Mouse (Mus musculus) brain, adult 2 months (tissue): ENCODE measurements at regions not wholly inside any gene's neighbourhood (a gene's known extent, or its start where the extent isn't known, plus 50 kb on each side); places are given as distances from the start of the nearest gene placed in this dataset.
"Not testable (repeated sequence)": the region's sequence is repeated elsewhere in the genome, so short reads cannot be mapped to it uniquely, and the experiment has no call there.

ENCODE experiments used
- DNase-seq: peaks from one replicate; pipeline ENCODE4 v3.0.0; 2011; ENCODE audit warnings: low read depth, low spot score

DNA sequence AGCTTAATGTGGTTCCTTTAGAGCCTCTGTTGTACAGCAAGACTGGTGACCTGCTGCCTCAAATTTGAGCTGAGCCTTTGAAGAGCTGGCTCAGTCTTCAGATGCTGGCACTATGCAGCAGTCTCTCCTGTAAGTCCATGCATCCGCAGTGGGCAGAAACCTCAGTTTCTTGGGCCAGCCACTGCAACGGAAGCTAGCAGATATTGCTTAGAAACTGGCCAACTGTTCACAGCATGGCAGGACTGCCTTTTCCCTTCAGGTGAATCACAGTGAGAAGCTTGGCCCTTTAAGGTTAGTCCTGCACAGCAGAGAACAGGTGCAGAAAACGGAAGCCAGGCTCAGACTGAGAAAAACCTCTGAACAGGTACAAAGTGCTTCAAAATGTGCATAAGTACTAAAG, 1976.8 kb upstream of the G6pd2 start:
- DNase-seq = peak; percentile 2

DNA sequence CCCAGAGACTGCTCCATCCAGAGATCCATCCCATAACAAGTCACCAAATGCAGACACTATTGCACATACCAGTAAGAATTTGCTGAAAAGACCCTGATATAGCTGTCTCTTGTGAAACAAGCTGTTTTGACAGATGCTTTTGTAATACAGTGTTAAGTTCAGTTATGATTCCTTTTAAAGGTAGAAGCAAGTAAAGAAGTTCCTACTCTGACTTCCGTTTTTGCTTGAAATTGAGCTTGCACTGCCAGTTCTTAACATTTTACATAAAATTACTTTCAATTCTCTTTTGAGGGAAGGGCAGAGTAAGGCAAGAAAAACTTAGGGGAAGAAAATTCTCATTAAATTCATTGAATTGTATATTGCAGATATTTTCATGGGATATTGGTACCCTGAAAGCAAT, 1962.9 kb upstream of the G6pd2 start:
- no peak for DNase-seq

DNA sequence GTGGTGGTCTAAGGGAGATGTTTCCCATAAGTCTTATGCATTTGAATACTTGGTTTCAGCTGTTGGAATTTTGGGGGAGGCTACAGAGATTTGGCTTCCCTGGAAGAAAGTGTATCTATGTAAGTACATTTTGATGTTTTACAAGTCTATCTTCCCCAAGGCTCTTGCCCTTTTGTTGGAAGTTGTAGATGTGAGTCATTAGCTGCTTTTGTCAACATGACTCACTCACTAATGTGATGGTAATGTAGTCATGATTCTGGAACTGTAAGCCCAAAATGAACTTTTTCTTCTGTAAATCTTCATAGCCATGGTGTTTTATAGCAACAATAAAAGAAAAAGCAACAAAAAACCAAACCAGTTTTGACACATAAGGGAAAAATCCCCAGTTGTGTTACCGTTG, 1961.0 kb upstream of the G6pd2 start:
- DNase-seq = peak; percentile 60

DNA sequence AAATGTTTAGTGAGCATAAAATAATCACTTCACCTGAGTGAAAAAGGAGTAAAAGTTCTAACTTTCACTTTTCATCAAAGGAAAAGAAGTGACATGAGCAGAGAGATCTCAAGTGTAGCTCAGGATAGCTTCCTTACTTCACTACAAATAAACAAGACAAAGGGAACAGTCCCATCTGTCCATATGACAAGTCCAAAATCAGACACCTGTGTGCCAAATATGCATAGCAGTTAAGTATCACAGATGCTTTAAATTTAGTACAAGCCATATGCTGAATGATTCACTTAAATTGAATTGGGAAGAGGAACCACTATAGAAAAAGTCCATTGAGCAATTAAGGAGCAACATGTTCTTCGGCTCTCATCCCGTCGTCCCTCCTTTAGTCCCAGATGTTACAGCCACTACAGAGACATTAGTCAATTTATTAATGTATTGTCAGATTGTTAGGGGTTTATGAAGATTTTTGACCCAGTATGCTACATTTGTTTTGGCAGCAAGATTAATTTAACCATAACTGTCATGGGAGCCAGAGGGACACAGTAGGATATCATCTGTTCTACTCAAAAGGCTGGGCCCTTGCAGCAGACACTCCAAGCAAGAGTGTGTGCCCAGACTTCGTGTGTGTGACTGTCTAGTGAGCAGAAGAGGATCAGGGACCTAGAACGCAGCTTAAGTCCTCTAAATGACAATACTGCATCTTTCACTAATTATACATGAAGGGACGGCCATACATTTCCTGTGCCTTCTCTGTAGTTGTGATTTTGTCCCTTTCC, 1914.5 kb upstream of the G6pd2 start:
- peak; percentile 67 for DNase-seq

- no peak for DNase-seq
Observed at GRCm38 (mm10) chr5:59921910-59922309, 1886.7 kb upstream of the G6pd2 start.

DNA sequence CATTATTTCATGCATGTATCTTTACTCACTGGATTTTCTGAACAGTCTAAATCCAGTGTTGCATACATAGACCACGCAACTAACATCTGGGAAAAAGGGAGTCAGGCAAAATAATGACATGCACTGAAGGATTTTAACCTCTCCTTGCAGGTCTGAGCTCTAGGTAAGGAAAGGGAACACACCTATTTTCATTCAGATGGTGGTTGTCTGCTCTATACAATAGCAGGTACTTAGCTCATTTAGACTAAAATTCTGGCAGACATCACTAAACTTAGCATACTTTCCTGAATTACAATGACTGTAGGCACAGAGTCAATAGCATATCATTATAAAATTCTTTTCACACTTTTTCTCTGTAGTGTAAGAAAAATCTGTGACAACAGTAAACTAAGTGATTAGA, 1867.8 kb upstream of the G6pd2 start:
- no peak for DNase-seq

DNA sequence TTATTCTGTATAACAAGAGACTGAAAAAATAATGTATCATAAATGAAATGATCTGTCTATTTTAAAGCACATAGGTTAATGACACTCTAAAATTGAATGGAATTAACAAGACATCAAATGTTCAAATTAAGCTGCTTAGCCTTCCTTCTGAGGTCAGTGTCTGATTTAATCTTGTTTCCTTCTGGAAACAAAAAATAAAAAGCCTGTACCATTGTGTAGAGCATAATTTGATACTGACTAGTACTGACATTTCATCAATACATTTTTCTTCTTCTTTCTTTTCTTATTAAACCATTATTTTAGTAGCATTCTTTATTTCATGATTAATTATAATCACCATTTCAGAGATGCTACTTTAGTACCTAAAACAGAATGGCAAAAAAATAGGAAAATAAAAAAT, 1862.9 kb upstream of the G6pd2 start:
- DNase-seq = no peak

DNA sequence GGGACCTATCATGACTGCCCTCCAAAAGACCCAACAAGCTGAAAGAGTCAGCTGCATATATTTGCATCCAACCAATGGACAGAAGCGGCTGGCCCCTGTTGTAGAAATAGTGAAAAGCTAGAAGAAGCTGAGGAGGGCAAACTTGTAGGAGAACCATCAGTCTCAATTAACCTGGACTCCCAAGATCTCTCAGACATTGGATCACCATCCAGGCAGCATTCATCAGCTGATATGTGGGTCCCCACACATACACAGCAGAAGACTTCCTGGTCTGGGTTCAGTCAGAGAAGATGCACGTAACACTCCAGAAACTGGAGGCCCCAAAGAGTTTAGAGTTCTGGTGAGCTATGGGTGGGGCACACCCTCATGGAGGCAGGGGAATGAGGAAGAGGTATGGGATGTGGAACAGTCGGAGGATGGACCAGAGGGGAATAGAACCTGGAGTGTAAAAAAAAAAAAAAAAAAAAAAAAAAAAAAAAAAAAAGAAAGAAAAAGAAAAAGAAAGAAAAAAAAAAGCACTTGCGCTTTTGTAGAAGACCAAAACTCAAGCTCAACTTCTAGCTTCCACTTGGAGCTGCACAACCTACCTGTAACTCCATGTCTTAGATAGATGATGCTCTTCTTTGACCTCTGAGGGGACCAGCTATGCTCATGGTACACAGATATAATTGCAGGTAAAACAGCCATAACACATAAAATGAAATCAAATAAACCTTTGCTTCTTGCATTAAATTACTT, 1860.6 kb upstream of the G6pd2 start:
- DNase-seq = no peak

DNA sequence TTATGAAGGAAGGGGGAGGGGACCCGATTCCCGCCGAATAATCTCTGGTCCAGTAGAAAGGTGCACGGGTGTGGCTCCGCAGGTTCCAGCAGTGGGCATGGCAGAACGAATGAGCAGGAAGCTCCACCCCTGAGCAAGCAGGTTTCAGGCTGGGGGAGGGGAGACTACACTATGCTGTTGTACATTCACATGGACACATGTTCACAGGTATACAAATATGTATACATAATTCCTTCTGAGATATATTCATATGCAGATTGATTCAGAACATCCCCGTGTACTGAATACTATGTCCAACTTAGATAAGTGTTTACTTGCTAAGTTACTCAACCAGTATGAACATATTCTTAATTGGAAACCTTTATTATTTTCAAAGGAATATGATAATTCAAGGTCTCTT, 1852.4 kb upstream of the G6pd2 start:
- DNase-seq = not testable (repeated sequence)

- DNase-seq = peak; percentile 76
Observed at GRCm38 (mm10) chr5:59996698-59997097, 1811.9 kb upstream of the G6pd2 start.

- not testable (repeated sequence) for DNase-seq
Observed at GRCm38 (mm10) chr5:60042603-60043175, 1765.9 kb upstream of the G6pd2 start.

- no peak for DNase-seq
Observed at GRCm38 (mm10) chr5:60049053-60049452, 1759.6 kb upstream of the G6pd2 start.

- DNase-seq = no peak
Observed at GRCm38 (mm10) chr5:60061178-60061577, 1747.4 kb upstream of the G6pd2 start.
